Mouse (Mus musculus): Measurements from ENCODE around the gene Trim65.

Trim65 gene

DNA sequence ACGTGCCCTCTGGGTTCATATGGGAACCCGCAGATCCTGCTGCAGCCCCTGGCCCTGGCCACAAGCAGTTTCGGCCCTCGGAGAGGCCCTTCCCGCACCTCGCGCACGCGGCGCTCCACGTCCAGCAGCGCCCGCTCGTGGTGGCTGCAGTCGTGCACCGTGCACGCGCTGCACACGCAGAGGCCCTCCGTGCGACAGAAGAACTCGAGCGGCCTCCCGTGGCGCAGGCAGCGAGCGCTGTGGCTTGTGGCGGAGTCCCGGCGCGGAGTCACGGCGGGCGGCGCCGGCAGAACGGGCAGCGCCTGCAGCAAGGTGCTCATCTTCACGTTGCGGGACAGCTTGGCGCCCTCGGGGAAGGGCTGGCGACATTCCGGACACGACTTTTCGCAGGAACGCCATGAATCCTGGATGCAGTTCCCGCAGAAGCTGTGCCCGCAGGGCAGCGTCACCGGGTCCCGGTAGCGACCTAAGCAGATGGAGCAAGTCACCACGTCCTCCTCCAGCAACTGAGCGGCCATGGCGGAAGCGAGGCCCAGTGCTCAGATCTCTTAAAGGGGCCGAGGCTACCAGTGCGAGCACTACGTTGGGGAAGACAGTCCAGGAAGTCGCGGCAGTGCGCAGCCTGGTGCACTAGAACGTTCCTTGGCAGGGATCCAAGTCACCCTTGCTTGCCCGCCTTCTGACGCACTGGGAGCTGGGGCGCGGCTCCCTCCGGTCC lies at the start of gene Trim65:
TSS of gene Trim65 (minus strand) at position 641 of the 718 bp plus-strand sequence.
- peak; percentile 72 to 82 for DNase-seq (ENCODE audit: low spot score in 2 of 2)

GRCm38 (mm10) chr11:116178411-116179121 lies 47.6 kb upstream of the Trim65 start:
- DNase-seq (ENCODE audit: low spot score in 2 of 2) = no peak

DNA sequence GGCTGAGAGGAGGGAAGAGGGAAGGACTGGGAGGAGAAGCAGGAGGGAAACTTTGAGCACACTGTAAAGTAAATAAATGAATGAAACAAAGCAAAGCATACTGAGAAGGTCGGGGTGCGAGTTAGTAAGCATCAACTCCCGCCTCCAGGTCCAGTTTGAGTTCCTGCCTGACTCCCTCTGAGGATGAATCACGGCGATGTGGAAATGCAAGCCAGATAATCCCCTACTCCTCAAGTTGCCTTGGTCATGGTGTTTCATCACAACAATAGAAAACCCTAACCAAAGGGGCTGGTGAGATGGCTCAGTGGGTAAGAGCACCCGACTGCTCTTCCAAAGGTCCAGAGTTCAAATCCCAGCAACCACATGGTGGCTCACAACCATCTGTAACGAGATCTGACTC lies 45.1 kb upstream of the Trim65 start:
- DNase-seq (ENCODE audit: low spot score in 2 of 2) = no peak

GRCm38 (mm10) chr11:116174775-116175448 lies 44.0 kb upstream of the Trim65 start:
- DNase-seq (ENCODE audit: low spot score in 2 of 2) = no peak

- no peak for DNase-seq (ENCODE audit: low spot score in 2 of 2)
Observed at GRCm38 (mm10) chr11:116171959-116172358, 41.0 kb upstream of the Trim65 start.

GRCm38 (mm10) chr11:116170003-116170800 lies 39.3 kb upstream of the Trim65 start:
- no peak for DNase-seq (ENCODE audit: low spot score in 2 of 2)

DNA sequence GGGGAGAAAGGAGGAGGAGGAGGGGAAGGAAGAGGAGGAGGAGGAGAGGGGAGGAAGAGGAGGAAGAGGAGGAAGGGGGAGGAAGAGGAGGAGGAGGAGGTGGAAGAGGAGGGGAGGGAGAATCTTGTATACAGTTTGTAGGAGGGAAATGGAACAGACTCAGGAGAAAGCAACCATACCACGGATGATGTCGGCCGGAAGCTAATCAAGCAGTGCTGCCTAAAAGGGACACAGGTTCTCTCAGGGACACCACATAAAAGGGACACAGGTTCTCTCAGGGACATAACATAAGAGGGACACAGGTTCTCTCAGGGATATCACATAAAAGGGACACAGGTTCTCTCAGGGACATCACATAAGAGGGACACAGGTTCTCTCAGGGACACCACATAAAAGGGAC lies 38.3 kb upstream of the Trim65 start:
- no peak for DNase-seq (ENCODE audit: low spot score in 2 of 2)

DNA sequence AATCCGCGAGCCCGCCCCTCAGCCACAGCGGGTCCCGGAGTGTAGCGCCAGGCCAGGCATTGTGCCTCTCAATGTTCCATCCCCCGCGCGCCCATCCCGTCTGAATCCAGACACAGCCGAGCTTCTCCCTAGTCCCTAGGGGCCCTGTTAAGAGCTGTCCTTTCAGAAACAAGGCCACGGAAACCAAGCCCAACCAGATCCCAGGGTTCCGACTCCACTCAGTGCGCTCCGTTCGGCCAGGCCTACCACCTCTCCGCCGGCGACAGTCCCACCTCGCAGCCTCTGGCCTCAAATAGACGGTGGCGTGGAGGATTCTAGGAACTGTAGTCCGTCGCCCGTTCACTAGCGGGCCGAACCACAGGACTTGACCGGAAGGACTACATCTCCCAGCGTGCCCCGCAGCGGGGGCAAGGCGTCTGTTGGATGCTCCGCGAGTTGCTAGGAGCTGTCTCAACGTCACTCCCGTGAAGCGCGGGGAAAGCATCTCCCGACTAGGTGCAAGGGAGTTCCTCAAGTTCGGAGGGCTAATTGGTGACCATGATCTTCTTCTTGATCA lies 37.0 kb upstream of the Trim65 start, which contains the start of gene Fbf1:
TSS of gene Fbf1 (minus strand) at position 283 of the 556 bp plus-strand sequence.
- DNase-seq (ENCODE audit: low spot score in 2 of 2) = peak; percentile 92 to 94

- no peak for DNase-seq (ENCODE audit: low spot score in 2 of 2)
Observed at GRCm38 (mm10) chr11:116167232-116167631, 36.3 kb upstream of the Trim65 start.

GRCm38 (mm10) chr11:116163002-116163401 lies 32.1 kb upstream of the Trim65 start:
- DNase-seq (ENCODE audit: low spot score in 2 of 2) = no peak

DNA sequence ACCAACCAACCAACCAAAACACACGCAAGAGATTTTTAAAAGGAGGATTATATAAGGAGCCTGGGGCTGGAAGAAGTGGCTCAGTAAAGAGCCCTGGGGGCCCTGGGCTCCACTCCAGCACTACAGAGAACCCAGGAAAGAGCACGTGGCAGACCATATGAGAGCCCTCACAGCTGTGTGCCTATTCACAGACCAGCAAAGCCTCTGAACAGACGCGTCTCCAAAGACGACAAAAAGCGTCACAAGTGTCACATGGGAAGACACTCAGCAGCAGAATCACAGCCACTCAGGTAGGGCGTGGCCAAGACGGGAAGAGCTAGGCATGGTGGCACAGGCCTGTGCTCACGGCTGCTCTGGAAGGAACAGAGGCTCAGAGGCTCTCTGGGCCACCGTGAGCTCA lies 31.2 kb upstream of the Trim65 start:
- peak in 1 of 2 experiments; percentile 66 for DNase-seq (ENCODE audit: low spot score in 2 of 2)

DNA sequence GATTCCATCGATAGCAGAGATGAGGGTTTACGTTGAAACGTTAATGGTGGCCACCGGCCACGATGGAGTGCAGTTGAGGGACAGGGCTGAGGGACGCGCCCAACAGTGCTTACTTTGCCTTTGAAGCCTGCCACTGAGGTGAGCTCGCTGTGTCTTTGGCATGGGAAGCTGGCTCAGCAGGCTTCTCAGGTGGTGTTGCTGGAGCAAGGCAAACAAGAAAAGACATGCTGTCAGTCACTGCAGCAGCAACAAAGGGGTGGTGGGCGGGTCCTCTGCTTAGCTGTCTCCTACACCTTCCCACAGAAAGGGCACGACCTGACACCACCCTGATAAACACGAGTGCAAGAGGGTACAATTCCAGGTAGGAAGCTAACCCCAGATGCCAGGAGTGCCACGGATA lies 30.4 kb upstream of the Trim65 start:
- DNase-seq (ENCODE audit: low spot score in 2 of 2) = no peak

- DNase-seq (ENCODE audit: low spot score in 2 of 2) = no peak
Observed at GRCm38 (mm10) chr11:116150960-116151359, 20.0 kb upstream of the Trim65 start.

DNA sequence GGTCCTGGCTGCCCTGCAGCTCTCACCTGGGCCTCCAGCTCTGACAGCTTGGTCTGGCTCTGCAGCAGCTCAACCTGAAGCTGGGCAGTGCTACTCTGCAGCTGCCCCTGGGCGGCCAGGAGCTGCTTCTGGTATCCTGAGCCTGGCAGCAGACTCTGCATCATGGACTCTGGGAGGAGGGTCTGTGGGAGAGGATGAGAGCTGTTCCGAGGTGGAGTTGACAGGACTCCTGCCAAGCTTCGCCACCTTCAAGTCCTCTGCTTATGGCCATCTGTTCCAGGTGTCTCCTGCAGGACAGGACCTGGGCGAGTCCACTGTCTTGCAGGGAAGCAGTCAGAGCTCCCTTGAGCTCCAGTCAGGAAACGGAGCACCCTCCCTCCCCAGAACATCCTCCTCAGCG lies 18.4 kb upstream of the Trim65 start:
- no peak for DNase-seq (ENCODE audit: low spot score in 2 of 2)

- no peak for DNase-seq (ENCODE audit: low spot score in 2 of 2)
Observed at GRCm38 (mm10) chr11:116148761-116149221, 17.9 kb upstream of the Trim65 start.

DNA sequence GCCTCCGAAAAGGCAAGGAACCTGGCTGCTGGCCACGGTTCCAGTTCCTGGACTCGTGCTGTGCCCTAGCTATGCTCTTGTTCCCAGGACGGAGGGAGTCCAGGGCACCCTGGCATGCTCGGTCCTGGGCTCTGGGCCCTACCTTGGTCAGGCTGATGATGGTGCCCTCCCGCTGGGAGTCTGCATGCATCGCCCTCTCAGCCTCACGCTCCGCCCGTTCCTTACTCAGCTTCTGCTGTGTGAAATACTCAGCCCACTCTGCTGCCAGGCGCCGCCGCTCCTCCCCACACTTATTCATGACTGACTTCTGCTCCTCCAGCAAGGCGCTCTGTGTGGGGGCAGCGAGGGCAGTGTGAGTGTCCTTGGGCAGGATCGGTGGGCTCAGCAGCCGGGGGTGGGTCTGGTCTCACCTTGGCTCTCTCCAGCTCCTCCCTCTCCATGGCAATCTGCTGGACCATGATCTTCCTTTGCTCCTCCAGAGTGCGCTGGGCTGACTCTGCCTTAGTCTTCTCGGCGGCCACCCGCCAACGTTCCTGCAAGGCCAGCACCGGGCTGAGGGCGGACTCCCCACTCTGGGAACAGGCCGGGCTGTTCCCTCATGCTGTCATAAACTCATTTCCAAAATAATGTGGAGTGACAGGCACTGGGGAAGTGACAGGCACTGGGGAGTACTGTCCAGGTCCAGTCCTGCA lies 15.5 kb upstream of the Trim65 start:
- peak in 1 of 2 experiments; percentile 65 for DNase-seq (ENCODE audit: low spot score in 2 of 2)

DNA sequence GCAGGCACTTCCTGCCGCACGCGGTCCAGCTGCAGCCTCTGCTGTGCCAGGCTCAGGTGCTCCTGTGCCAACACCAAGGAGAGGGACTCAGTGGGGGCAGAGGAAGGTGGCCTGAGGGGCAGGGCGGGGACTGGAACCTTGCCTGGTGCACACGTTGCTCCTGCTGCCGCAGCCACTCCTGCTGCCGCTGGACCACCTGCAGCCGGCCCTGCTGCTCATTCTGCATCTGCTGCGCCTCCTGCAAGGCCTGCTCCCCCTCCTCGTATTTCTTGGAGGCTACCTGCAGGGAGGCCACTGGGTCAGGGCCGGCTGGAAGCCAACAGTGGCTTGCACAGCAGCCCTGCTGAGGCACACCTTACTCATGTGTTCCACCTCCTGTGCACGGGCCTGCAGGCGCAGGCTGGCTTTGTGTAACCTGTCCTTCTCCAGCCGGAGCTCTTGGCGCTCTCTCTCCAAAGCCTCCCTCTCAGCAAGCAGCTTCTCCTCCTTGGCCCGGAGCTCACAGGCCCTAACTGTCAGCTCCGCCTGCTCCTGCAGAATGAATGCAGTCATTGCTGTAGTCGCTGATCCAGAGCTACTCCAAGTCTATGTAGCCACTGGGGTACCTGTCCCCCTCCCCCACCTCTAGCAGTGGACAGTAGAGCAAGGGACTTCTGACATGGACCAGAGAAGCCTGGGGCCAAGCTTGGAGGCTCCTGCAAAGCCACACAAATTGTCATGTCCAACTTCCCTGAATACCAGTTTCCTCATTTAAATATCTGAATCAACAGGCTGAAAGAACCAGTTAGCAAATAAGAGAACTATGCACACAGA lies 14.8 kb upstream of the Trim65 start:
- DNase-seq (ENCODE audit: low spot score in 2 of 2) = no peak

DNA sequence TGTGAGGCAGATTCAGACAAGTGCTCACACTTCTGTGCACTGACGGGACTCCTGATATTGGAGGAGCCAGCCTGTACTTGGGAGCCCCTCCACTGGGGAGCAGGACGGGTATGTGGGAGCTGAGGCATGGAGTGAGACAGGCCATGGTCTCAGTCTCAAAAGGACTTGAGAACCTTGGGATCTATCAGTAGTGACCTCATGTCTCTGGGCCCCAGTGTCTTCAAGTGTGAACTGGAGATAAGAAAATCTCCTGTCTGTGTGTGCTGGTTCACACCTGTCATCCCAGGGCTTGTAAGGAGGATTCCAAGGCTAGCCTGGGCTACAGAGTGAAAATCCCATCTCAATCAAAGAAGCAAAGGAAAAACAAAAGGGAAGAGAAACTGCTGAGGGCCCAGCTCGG lies 12.5 kb upstream of the Trim65 start:
- no peak for DNase-seq (ENCODE audit: low spot score in 2 of 2)

DNA sequence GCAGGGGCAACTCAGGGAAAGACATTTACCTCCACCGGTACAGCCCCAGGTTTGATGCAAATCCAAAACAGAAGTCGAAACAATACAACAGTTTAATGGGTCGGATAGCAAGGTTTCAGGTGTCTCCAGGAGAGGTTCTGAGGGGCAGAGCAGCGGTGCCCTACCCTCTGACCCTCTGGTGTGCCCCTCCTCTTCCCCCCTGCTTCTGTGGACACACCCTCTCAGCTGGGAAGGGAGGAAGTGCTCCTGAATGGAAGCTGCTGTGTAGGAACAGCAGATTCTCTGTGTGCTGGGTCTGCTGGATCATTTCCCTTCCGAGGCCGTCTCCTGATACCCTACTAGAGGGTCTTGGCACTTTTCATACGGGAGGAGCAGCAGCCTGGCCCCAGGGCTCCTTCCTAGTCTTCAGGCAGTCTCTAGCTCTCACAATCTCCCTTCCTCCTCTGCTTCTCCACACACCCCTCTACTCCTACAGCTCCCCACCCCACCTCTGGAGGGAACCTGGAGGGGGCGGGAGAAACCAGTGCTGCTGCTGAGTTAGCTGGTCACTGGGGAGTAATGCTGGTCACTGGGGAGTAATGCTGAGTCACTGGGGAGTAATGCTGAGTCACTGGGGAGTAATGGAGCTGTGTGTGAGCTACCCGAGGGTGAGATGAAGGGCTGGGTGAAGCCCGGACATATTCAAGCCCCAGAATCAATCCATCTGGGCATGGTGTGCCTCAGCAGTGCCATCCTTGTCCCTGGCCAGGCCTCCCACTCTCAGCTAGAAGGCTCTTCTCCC lies 11.5 kb upstream of the Trim65 start:
- DNase-seq (ENCODE audit: low spot score in 2 of 2) = no peak
